Mouse (Mus musculus): Measurements from ENCODE around the gene Sh2b3. TPM values are rescaled to one million over a fixed set of nuclear protein-coding genes. Genes with fewer than 3 reads are reported as not detected.

The Sh2b3 gene
- polyA plus RNA-seq, 1 experiment from 2014 or later: 15.9 TPM

DNA sequence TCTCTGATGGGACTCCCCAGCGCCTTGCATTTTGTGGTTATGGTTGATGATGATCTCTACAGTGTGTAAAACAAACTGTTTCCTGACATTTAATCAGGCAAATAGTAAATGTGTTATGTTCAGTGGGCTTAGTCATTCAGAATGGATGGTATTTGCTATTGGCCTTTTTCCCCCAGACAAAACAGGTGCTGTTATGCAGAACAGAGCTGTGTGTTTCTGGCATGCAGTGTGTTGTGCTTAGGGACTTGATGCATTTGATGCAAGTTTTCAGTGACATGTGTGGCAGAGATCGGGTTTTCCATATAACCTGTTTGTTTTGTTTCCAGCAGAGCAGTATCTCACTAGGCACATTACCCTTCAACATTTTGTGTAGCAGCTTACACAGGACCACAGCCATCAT lies 69.9 kb downstream of the Sh2b3 start:
- Histone ChIP-seq H3K36me3 (ENCODE audit: control insufficient read depth, insufficient read depth, low read length) (no peaks in the 10 kb centered on the region; the same call in 1 of the 2 replicates), H3K4me2 (ENCODE audit: low read depth, low read length) (no peak overlapping the region), H3K4me3 (ENCODE audit: low read length) (no peak overlapping the region), H3K9me3 (ENCODE audit: control insufficient read depth, low read length) (no peaks in the 10 kb centered on the region), H3K9ac (ENCODE audit: low read length) (no peak overlapping the region), H3K4me1 (replicated peaks; ENCODE audit: control insufficient read depth, insufficient read depth, low read length) (peaks cover 4% of the 10 kb centered on the region; the same call in 1 of the 2 replicates), H3K27ac (ENCODE audit: low read length) (no peak overlapping the region), H3K27me3 (ENCODE audit: control insufficient read depth, insufficient read depth, low read depth, low read length) (no peaks in the 10 kb centered on the region)
- WGBS: 80% methylated on average over 2 of the region's 2 CpGs
- ATAC-seq (ENCODE audit: low read depth): no peak

DNA sequence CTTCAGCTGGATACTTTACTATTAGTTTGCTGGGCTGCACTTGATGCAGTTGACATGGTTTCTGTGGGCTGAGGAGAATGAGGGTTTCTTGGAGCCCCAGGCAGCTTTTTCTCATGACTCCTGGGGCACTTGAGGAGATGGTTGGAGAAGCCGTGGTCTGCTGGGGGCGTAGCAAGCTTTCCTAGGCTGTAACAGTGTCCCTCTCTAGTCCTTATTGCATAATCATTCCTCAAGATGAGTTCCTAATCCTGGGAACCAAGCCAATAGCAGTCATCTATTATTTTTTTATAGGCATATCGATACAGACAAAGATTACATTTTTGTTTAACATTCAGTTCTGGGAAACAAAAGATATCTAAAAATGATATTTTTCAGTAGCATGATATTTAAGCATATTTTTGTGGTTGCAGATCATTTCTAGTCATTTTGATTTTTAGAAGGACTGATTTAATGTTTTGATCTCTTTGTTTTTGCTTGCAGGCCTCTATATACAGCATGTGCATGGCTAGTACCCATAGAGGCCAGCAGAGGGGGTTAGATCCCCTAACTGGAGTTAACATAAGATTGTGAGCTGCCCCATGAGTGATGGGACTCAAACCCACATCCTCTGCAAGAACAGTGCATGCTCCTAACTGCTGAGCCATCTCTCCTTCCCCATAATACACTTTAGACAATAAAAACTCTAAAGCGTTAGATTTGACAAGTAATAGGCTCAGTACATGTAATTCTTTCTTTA lies 71.2 kb downstream of the Sh2b3 start:
- ATAC-seq (ENCODE audit: low read depth): no peak
- no peaks in the 10 kb centered on the region for H3K36me3 ChIP-seq (ENCODE audit: control insufficient read depth, insufficient read depth, low read length)
- H3K27ac ChIP-seq (ENCODE audit: low read length): no peak overlapping the region
- H3K9me3 ChIP-seq (ENCODE audit: control insufficient read depth, low read length): no peaks in the 10 kb centered on the region
- H3K4me3 ChIP-seq (ENCODE audit: low read length): no peak overlapping the region
- no peaks in the 10 kb centered on the region for H3K27me3 ChIP-seq (ENCODE audit: control insufficient read depth, insufficient read depth, low read depth, low read length)
- H3K4me2 ChIP-seq (ENCODE audit: low read depth, low read length): no peak overlapping the region
- peaks cover 4% of the 10 kb centered on the region; the same call in 1 of the 2 replicates for H3K4me1 ChIP-seq (replicated peaks; ENCODE audit: control insufficient read depth, insufficient read depth, low read length)
- 70% methylated on average over 4 of the region's 4 CpGs for WGBS
- no peak overlapping the region for H3K9ac ChIP-seq (ENCODE audit: low read length)

Small RNAs within 50 kb of the gene (microRNA-seq; reads per million reads assigned to microRNA genes)
- not detected for gene Mir7031

Other genes with a start within 250 kb of the Sh2b3 start
- 388 and 419 TPM in 2 replicates for gene Aldh2, start 243.8 kb downstream of the Sh2b3 start, polyA plus RNA-seq (2015; fragmentation: Nextera tagmentation; extraction: Ambion mirVana)
- gene Acad12, start 218.7 kb downstream of the Sh2b3 start, polyA plus RNA-seq (2015; fragmentation: Nextera tagmentation; extraction: Ambion mirVana): 2.7 and 3.4 TPM in 2 replicates
- gene Acad10, start 177.1 kb downstream of the Sh2b3 start, polyA plus RNA-seq (2015; fragmentation: Nextera tagmentation; extraction: Ambion mirVana): 3.1 and 3.6 TPM in 2 replicates
- gene Brap, start 177.1 kb downstream of the Sh2b3 start, polyA plus RNA-seq (2015; fragmentation: Nextera tagmentation; extraction: Ambion mirVana): 32.4 and 36.5 TPM in 2 replicates
- gene Atxn2, start 126.3 kb downstream of the Sh2b3 start, polyA plus RNA-seq (2015; fragmentation: Nextera tagmentation; extraction: Ambion mirVana): 30.0 and 31.8 TPM in 2 replicates
- gene Pheta1, start 11.3 kb upstream of the Sh2b3 start, polyA plus RNA-seq (2015; fragmentation: Nextera tagmentation; extraction: Ambion mirVana): 23.0 and 23.2 TPM in 2 replicates
- gene Cux2, start 212.5 kb upstream of the Sh2b3 start, polyA plus RNA-seq (2015; fragmentation: Nextera tagmentation; extraction: Ambion mirVana): 1.5 and 2.3 TPM in 2 replicates

Measured in lung, embryonic 16.5 days (tissue).